Comparison of ENCODE assay signal across 10 mouse cellular contexts in the genomic region with DNA sequence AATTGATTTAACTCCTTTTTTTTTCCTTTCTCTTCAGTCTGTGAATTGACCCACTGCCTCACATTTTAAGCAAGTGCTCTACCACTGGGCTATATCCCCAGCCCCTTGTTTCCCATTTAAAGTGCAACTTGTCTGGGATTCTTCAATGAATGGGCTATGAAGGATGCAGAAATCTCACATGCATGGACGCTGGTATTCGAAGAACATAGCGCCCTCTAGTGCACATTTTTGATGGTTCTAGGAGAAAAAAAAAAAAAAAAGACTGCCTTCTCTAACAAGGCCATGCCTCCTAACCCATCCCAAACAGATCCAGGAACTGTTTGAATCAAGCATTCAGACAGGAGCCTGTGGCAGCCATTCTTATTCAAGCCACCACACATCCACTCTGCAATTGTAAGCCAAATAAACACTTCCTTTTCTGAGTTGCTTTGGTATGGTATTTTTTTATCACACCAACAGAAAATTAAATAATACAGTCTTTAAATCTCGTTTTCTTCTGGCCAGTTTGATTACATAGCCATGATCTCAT. TPM values are rescaled to one million over a fixed set of nuclear protein-coding genes. Genes with fewer than 3 reads are reported as not detected.
DNase-seq lines count a peak whose midpoint lies in the region; ATAC-seq and TF ChIP-seq lines count a peak whose summit lies in the region.
"Had no signal": no experiment of that assay in that cellular context is flagged by ENCODE, and none has a peak within 500 bp of the region (broad histone marks: within the 10 kb centered on the region; RNA-seq: fewer than 3 reads in every experiment).

No protein-coding gene starts in this region.

- intact Hi-C loops in left cerebral cortex, postnatal 14 days (cut with DNase I), result loop anchor here (2.0 to 10.0 kb wide), 3 partner anchors 60 to 466 kb away; no protein-coding TSS in a partner anchor

- no peaks in the 10 kb centered on the region for H3K4me1 ChIP-seq in hindbrain, embryonic 15.5 days (replicated peaks)

- ATAC-seq in hindbrain, embryonic 15.5 days (ENCODE audit: low FRiP score, low read depth), result peak; percentile 23; the same call in 1 of the 2 replicates

- DNase-seq in adrenal gland, adult 2 months, result peak; percentile 30
- DNase-seq in adrenal gland, adult 18-20 months (ENCODE audit: low spot score in 2 of 2), result no peak
- peak; percentile 58 to 60 for DNase-seq in left cerebral cortex, postnatal 14 days (ENCODE audit: low spot score in 2 of 2)
- no peak for DNase-seq in left cerebral cortex, adult 11 months (ENCODE audit: low spot score)
- DNase-seq in brain, embryonic 14.5 days (ENCODE audit: low read depth), result peak; percentile 89
- DNase-seq in natural killer cell, adult 2 months (ENCODE audit: low spot score in 2 of 2), result peak; percentile 39
- DNase-seq in ovary, postnatal 36 days (ENCODE audit: low spot score), result no peak

- no peak for TF ChIP-seq POLR2A in brain, embryonic 14.5 days (IDR thresholded peaks at IDR 0.05; ENCODE audit: borderline replicate concordance, extremely low read depth, insufficient read depth, insufficient read length, poor library complexity, severe bottlenecking)

- no peaks in the 10 kb centered on the region for H3K36me3 ChIP-seq in hindbrain, embryonic 15.5 days
- H3K36me3 ChIP-seq: heart, embryonic 13.5 days had no signal

- TF ChIP-seq CTCF in brain, embryonic 14.5 days (IDR thresholded peaks at IDR 0.05; ENCODE audit: borderline replicate concordance, extremely low read depth, insufficient read depth, insufficient read length), result peak; percentile 50; the same call in 1 of the 2 replicates

- H3K27me3 ChIP-seq in hindbrain, embryonic 15.5 days, result no peaks in the 10 kb centered on the region

- no peak overlapping the region for H3K27ac ChIP-seq in hindbrain, embryonic 15.5 days (replicated peaks)
- H3K27ac ChIP-seq: heart, embryonic 13.5 days had no signal

- no peaks in the 10 kb centered on the region for H3K9me3 ChIP-seq in hindbrain, embryonic 15.5 days
- H3K9me3 ChIP-seq: heart, embryonic 13.5 days; megakaryocyte, embryonic 14.5 days had no signal

- 24% methylated on average over 4 of the region's 4 CpGs for WGBS in hindbrain, embryonic 15.5 days

- no peak overlapping the region for H3K9ac ChIP-seq in hindbrain, embryonic 15.5 days
- H3K9ac ChIP-seq: heart, embryonic 13.5 days had no signal

- H3K4me3 ChIP-seq in hindbrain, embryonic 15.5 days, result no peak overlapping the region
- H3K4me3 ChIP-seq: heart, embryonic 13.5 days; megakaryocyte, embryonic 14.5 days had no signal

- no peak overlapping the region for H3K4me2 ChIP-seq in hindbrain, embryonic 15.5 days
- H3K4me2 ChIP-seq: heart, embryonic 13.5 days had no signal

RNA-seq across cellular contexts. Expression of a gene that starts 4.2 kb away (rescaled TPM):
- total RNA-seq in adrenal gland, adult 2 months (2021), result 10 to 100 TPM in 1 of 2 experiments, 1 to 10 TPM in 1; 7.8 to 12.6 TPM
- 1.2 and 1.5 TPM in 2 replicates for polyA plus RNA-seq in adrenal gland, adult 2 months (2012; rRNA removed)
- 10 to 100 TPM in 1 of 2 experiments, 1 to 10 TPM in 1; 9.2 to 10.9 TPM for total RNA-seq in adrenal gland, adult 18-20 months (2021)
- total RNA-seq in left cerebral cortex, postnatal 14 days (2021), result under 1 TPM; 0.97 to 0.99 TPM
- 0.81 and 1.6 TPM in 2 replicates for polyA plus RNA-seq in brain, embryonic 14.5 days (2012; rRNA removed)
- polyA plus RNA-seq in hindbrain, embryonic 15.5 days (2015; fragmentation: Nextera tagmentation; extraction: Ambion mirVana), result 0.56 TPM in 2 replicates

RNA-seq across cellular contexts. Expression of a gene that starts 16.3 kb away (rescaled TPM):
- 1 to 10 TPM; 1.9 to 2.0 TPM for total RNA-seq in adrenal gland, adult 2 months (2021)
- 6.0 and 7.6 TPM in 2 replicates for polyA plus RNA-seq in adrenal gland, adult 2 months (2012; rRNA removed)
- 1 to 10 TPM; 2.6 to 3.0 TPM for total RNA-seq in adrenal gland, adult 18-20 months (2021)
- 10 to 100 TPM; 15.6 to 18.4 TPM for total RNA-seq in left cerebral cortex, postnatal 14 days (2021)
- polyA plus RNA-seq in brain, embryonic 14.5 days (2012; rRNA removed), result 11.0 and 14.0 TPM in 2 replicates
- polyA plus RNA-seq in hindbrain, embryonic 15.5 days (2015; fragmentation: Nextera tagmentation; extraction: Ambion mirVana), result 26.4 and 27.1 TPM in 2 replicates

RNA-seq across cellular contexts. Expression of a gene that starts 33.1 kb away (rescaled TPM):
- 1 to 10 TPM; 3.6 to 5.9 TPM for total RNA-seq in adrenal gland, adult 2 months (2021)
- 0.34 and 0.49 TPM in 2 replicates for polyA plus RNA-seq in adrenal gland, adult 2 months (2012; rRNA removed)
- 1 to 10 TPM; 6.3 to 7.6 TPM for total RNA-seq in adrenal gland, adult 18-20 months (2021)
- 1 to 10 TPM in 1 of 2 experiments, under 1 TPM in 1; 0.83 to 1.4 TPM for total RNA-seq in left cerebral cortex, postnatal 14 days (2021)
- polyA plus RNA-seq in brain, embryonic 14.5 days (2012; rRNA removed), result 1.6 and 1.7 TPM in 2 replicates
- polyA plus RNA-seq in hindbrain, embryonic 15.5 days (2015; fragmentation: Nextera tagmentation; extraction: Ambion mirVana), result 1.6 and 1.7 TPM in 2 replicates

RNA-seq across cellular contexts. Expression of a gene that starts 41.0 kb away (rescaled TPM):
- 1 to 10 TPM; 7.4 to 8.7 TPM for total RNA-seq in adrenal gland, adult 2 months (2021)
- polyA plus RNA-seq in adrenal gland, adult 2 months (2012; rRNA removed), result 14.8 and 16.8 TPM in 2 replicates
- total RNA-seq in adrenal gland, adult 18-20 months (2021), result 1 to 10 TPM; 8.2 to 9.4 TPM
- total RNA-seq in left cerebral cortex, postnatal 14 days (2021), result 1 to 10 TPM; 6.0 to 7.4 TPM
- polyA plus RNA-seq in brain, embryonic 14.5 days (2012; rRNA removed), result 14.6 and 15.0 TPM in 2 replicates
- polyA plus RNA-seq in hindbrain, embryonic 15.5 days (2015; fragmentation: Nextera tagmentation; extraction: Ambion mirVana), result 13.5 and 14.5 TPM in 2 replicates

RNA-seq across cellular contexts. Expression of a gene that starts 41.5 kb away (rescaled TPM):
- 10 to 100 TPM; 40.3 to 50.9 TPM for total RNA-seq in adrenal gland, adult 2 months (2021)
- polyA plus RNA-seq in adrenal gland, adult 2 months (2012; rRNA removed), result 7.8 and 8.2 TPM in 2 replicates
- total RNA-seq in adrenal gland, adult 18-20 months (2021), result 10 to 100 TPM; 34.4 to 46.7 TPM
- total RNA-seq in left cerebral cortex, postnatal 14 days (2021), result under 1 TPM; 0.40 to 0.90 TPM
- polyA plus RNA-seq in brain, embryonic 14.5 days (2012; rRNA removed), result 1.2 and 1.6 TPM in 2 replicates
- polyA plus RNA-seq in hindbrain, embryonic 15.5 days (2015; fragmentation: Nextera tagmentation; extraction: Ambion mirVana), result 1.1 and 1.4 TPM in 2 replicates

Comparison
In these comparisons a context has a peak if more than half of its experiments do, and no peak if none do; other contexts are left out.
1. DNase-seq: peak in adrenal gland, adult 2 months (single experiment), left cerebral cortex, postnatal 14 days (2 of 2), brain, embryonic 14.5 days (single experiment) and natural killer cell, adult 2 months (2 of 2); none in adrenal gland, adult 18-20 months (0 of 2), left cerebral cortex, adult 11 months (single experiment) and ovary, postnatal 36 days (single experiment).
2. RNA of a gene that starts 4.2 kb away (total RNA-seq): 7.8 to 12.6 TPM in adrenal gland, adult 2 months and 9.2 to 10.9 TPM in adrenal gland, adult 18-20 months; 0.97 to 0.99 TPM in left cerebral cortex, postnatal 14 days; every median in the first group is over 4 times any median in the second.
3. RNA of a gene that starts 16.3 kb away (total RNA-seq): 15.6 to 18.4 TPM in left cerebral cortex, postnatal 14 days; 2.6 to 3.0 TPM in adrenal gland, adult 18-20 months and 1.9 to 2.0 TPM in adrenal gland, adult 2 months; every median in the first group is over 4 times any median in the second.